Mouse (Mus musculus) v-Abl transformed pro-B cells (cell line): ENCODE data around the gene C730034F03Rik.

ENCODE experiments used
- in situ Hi-C, 2 experiments: fragments of 400-800 bp; cut with MboI; formaldehyde crosslinking; loops; one replicate each; pipeline ENCODE4 v1.15.1; 2025; ENCODE audit not compliant: unreplicated experiment in 2 of 2

C730034F03Rik gene

DNA sequence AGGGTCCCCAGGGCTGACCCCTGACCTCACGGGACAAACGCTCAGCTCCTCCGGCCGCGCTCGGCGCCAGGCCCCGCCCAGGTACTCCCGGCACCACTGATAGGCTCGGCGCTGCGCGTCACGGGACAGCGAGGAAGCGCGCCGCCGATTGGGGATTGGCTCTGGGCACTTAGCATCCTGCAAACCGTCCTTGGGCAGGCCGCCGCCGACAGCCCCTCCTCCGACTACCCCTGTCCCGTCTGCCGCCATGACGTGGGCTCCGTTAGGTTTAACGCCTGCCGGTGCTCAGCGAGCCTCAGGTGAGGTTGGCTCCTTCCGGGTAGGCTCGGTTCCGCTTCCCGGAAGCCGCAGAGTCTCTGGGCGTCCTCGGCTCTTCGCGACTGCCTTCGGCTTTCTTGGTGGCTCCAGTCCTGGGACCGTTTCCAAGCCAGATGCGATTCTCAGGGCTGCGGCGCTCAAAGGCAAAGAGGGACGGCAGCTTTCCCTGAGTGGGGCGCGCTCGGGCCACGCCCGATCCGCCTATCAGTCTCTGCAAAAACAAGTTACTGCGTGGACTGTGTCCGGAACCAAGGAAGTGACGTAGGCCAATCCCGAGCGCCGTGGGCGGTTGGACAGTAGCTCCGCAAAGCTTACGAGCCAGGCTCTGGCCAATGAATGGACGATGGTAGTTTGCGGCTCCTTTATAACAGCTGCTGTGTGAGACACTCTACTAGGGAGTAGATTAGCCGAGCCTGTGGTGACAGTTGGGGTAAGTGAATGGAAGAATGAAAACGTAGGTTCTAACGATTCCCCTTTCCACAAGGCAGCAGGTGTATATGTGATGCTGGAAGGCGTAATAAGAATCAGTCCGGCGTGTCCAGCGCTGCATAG lies at the start of gene C730034F03Rik, which contains the start of the genes Gm44502 and Chkb:
Gene C730034F03Rik (plus strand): TSS at position 238 of the 870 bp plus-strand sequence.
Gene Gm44502 (minus strand): TSS at position 345 of the 870 bp plus-strand sequence.
Gene Chkb (minus strand): TSS at position 557 of the 870 bp plus-strand sequence.
- in situ Hi-C loops = loop anchor here in 1 of 2 experiments (5.0 to 10.0 kb wide), 2 partner anchors 57 to 605 kb away; partner anchors contain the start of gene Sco2

DNA sequence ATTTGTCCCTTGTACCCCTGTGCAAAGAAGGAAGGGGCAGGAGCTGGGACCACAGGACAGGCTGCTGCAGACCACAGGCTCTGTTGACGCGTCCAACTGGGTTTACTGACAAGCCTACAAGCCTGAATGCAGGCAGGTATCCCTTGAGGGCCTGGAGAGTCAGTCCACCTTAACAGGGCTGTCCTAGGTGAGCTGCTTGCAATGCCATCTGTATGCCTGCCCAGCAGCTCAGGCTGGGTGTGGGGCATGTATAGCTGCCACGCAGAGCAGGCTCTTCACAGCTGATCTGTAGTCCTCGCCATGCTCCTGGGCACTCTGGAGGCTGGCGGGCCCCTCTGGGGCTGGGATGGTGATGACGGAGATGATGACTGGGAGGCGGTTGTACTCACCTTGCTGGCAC lies 44.8 kb upstream of the C730034F03Rik start, which contains the start of gene Klhdc7b:
Gene Klhdc7b (plus strand): TSS at position 301 of the 400 bp plus-strand sequence.
- in situ Hi-C loops = no loop called here

DNA sequence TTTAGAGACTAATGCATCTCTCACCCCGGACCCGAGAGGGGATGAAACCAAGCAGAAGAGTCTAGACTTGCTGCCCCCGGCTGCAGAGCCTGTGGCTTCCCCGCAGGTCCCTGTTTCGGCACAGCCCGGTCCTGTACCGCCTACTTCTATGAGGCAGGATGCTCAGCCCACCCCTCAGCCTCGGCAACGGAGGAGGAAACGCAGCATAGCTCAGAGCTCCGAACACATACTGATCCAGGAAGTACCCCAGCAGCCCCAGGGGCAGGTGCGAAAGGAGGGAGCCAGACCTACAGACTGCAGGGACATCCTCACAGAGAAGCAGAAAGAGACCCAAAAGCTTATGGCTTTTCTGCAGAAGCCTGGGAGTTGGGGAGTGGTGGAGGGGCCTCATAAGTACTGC lies 42.3 kb upstream of the C730034F03Rik start:
- in situ Hi-C loops = no loop called here

- in situ Hi-C loops = no loop called here
Observed at GRCm38 (mm10) chr15:89390081-89390480, 39.3 kb upstream of the C730034F03Rik start.

DNA sequence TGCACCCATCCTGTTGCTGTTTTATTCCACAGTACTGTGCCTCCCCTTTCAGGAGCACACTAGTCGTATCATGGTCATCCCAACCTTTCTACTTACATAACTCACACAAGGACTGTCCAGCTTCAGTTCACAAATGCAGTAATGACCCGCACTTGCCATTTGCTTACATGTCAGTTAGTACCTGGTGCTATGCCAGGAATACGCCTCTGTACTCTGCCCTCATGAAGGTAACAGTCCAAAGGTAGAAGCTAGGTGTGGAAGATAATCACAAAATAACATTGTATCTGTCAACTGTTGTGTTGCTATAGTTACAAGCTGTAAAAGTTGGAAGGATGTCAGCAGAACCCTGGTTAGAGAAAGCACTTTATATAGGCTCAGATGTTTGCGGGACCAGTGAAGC lies 32.5 kb upstream of the C730034F03Rik start:
- in situ Hi-C loops = no loop called here

- in situ Hi-C loops = no loop called here
Observed at GRCm38 (mm10) chr15:89398146-89398545, 31.2 kb upstream of the C730034F03Rik start.

DNA sequence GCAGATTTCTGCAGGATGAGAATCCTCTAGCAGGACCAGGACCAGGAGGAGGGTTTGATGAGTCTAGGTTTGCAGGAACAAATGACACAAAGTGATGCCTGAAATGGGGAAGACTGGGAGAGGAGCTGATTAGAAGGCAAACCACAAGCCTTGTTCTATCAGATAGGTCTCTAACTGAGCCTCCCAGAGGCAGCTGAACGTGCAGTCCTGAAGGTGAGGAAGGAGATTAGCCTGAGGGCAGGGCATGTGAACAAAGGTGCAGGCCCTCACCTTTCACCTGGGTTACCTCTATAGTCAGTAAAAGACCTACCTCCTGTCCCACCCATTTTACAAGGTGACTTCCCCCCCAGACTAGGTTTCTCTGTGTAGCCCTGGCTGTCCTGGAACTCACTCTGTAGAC lies 29.7 kb upstream of the C730034F03Rik start:
- in situ Hi-C loops = no loop called here

DNA sequence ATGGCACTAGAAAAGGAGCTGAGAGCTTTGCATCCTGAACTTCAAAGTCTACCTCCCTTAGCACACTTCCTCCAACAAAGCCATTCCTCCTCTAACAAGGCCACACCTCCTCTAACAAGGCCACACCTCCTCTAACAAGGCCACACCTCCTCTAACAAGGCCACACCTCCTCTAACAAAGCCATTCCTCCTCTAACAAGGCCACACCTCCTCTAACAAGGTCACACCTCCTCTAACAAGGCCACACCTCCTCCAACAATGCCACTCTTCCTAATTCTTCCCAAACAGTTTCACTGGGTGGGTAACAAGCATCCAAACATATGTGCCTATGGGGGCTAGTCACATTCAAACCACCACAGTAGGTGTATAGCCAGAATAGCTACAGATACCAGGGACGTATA lies 26.9 kb upstream of the C730034F03Rik start:
- in situ Hi-C loops = no loop called here

DNA sequence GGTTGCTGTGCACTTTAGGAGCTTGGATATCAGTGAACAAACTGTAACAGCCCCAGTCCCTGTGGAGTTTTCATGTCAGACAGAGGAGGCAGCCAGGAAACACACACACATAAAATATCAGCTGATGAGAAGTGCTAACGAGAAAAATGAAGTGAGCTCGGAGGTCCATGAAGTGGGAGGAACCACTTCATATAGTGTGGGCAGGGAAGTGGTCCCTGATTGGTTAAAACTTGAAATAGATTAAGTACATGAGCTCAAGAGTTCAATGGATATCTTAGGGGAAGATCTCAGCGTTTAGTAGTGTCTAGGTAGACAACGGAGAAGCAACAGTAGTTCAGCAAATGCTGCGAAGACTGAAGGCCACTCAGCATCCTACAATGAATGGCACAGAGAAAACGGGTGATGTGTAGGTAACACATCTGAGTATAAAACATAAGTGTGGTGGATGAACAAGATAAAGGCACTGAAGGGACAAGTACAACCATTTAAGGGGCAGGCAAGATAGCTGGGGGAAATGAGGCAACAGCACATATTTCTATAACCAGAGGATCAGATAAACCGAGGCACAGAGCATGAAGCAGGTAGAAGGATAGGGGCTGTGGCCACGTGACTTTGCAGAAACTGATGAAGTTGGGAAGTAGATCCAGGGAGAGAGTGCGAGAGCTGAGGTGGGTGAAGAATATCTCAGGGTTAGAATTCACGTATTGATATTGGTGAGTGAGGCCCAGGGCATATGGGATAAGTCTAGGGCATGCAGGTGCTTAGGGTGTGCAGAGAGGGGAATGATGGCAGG lies 24.4 kb upstream of the C730034F03Rik start:
- in situ Hi-C loops = no loop called here

- in situ Hi-C loops = no loop called here
Observed at GRCm38 (mm10) chr15:89406691-89407090, 22.7 kb upstream of the C730034F03Rik start.

DNA sequence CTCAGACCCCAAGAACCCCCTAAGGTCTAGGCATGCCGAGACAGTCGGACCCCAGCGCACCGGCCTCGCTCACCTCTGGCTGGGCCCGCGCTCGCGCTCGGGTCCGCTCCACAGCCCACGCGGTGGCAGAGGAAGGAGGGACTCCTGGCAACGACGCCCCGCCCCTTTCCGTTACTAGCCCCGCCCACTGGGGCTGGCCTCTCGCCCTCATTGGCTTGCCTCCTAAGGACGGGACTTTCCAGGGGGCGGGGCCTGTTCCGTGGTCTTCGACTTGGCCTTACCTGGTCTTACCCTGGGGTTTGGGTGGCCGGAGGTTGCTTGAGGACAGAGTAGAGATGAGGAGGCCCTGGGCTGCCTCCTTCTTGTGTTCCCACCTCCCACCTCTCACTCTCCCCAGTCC lies 19.3 kb upstream of the C730034F03Rik start, which contains the start of gene Syce3:
Gene Syce3 (minus strand): TSS at position 386 of the 400 bp plus-strand sequence.
- in situ Hi-C loops = no loop called here

GRCm38 (mm10) chr15:89415282-89415681 lies 14.1 kb upstream of the C730034F03Rik start:
- in situ Hi-C loops = no loop called here

DNA sequence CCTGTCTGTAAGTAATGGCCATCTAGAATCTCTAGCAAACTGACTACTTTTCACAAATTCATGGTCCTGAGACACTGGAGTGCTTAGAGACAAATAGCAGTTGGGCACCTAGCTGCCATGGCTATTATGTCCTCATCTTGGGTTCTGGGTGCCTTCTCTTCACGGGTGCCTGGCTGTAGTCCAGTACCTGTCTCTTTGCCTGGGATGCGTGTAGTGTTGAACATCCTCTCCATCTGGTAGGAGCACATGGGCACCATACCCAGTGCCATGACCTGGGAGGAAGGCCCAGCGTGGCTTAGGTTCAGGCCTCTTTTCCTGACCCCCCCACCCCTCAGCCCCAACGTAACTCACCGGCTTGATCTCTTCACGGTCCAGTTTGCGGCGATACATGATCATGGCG lies 7.5 kb upstream of the C730034F03Rik start:
- in situ Hi-C loops = no loop called here

- in situ Hi-C loops = loop anchor here in 1 of 2 experiments (5.0 kb wide), 1 partner anchor 52 kb away; the partner anchor contains the start of gene Sco2
Observed at GRCm38 (mm10) chr15:89424621-89425020, 4.8 kb upstream of the C730034F03Rik start.

DNA sequence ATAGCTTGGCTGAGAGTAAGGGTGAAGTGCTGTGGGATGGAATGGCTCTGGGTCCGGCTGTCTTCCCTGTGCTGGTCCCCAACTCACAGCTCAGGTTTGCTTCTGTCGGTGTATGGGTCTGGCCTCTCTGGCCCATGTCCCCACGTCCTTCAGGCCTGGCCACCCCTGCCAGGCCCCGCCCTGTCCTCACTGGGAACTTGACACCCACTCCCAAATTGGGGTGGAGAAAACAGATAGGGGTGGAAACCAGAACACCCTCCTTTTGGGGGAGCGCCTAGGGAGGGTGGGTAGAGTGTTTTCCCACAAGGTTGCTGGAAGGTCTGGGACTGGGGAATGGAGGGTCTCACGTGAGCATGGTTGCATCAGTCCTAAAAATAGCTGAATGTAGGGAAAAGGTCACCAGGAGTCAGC lies 3.7 kb upstream of the C730034F03Rik start, which contains the start of gene Cpt1b:
Gene Cpt1b (minus strand): TSS at position 153 of the 411 bp plus-strand sequence.
- in situ Hi-C loops = loop anchor here in 1 of 2 experiments (5.0 kb wide), 1 partner anchor 53 kb away; the partner anchor contains the start of gene Sco2

- in situ Hi-C loops = loop anchor here in 1 of 2 experiments (5.0 kb wide), 1 partner anchor 54 kb away; the partner anchor contains the start of gene Sco2
Observed at GRCm38 (mm10) chr15:89426716-89427115, 2.7 kb upstream of the C730034F03Rik start.

DNA sequence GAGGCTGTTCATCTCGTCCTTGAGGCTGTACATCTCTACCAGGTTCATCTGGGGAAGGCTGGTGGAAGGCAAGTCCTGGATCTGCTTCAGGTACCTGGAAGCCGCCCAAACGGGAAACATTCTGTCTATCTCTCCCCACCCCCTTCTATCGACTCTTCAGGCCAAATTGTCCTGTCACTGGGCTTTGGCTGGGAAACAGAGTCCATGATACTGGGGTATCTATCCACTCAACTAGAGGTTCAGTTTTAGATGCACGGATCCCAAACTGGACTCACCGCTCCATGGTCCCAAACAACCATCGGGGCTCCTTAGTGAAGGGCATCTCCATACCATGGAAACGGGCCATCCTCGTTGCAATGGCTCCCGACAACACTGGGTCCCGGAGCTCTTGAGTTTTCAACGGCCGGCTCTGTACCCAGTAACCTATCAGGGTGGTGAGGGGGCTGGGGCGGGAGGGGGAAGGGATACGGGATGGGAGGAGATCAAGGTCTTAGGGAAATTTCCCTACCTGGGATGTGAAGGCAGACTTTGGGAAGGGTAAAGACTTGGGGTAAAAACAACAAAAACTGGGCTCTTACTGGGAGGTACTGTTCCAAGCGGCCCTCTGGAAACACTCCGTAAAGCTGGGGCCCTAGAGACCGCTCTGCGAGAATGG lies 1.1 kb upstream of the C730034F03Rik start:
- in situ Hi-C loops = loop anchor here in 1 of 2 experiments (5.0 kb wide), 1 partner anchor 56 kb away; the partner anchor contains the start of gene Sco2

GRCm38 (mm10) chr15:89428821-89429351 lies 503 bp upstream of the C730034F03Rik start:
- in situ Hi-C loops = loop anchor here in 1 of 2 experiments (5.0 kb wide), 1 partner anchor 57 kb away; the partner anchor contains the start of gene Sco2

DNA sequence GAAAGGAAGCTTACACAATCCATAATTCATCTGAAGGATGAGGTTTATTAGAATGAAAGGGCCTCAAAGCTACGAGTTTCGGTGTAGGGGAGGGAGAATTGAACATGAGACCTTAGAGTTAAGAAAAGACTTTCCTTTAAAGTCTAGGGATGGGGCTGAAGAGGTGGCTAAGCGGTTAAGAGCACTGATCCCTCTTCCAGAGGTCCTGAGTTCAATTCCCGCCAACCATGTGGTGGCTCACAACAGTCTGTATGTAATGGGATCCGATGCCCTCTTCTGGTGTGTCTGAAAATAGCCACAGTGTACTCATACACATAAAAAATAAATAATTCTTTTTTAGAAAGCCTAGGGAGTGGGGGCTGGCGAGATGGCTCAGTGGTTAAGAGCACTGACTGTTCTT lies 952 bp downstream of the C730034F03Rik start:
- in situ Hi-C loops = loop anchor here in 1 of 2 experiments (10.0 kb wide), 1 partner anchor 606 kb away; no protein-coding TSS in a partner anchor
